Mouse (Mus musculus) forebrain, postnatal 0 days (tissue): ENCODE measurements around the gene Palmd. TPM values are rescaled to one million over a fixed set of nuclear protein-coding genes. Genes with fewer than 3 reads are reported as not detected.

Source experiments
- ATAC-seq: fragments of 200-750 bp; cut with Nextera tagmentation; 2 replicates; pipeline ENCODE4 v1.8.0; 2017; ENCODE audit warnings: mild to moderate bottlenecking, moderate library complexity
- DNase-seq: peaks from one replicate; pipeline ENCODE4 v3.0.0-alpha.2; 2015
- H3K27ac ChIP-seq: fragments of 300-500 bp; sonication (generic); 2 replicates; pipeline ENCODE4 v1.5.1; 2014; ENCODE audit warnings: low read depth, mild to moderate bottlenecking, antibody characterized with exemption, low read length, moderate library complexity, mixed read lengths
- H3K27me3 ChIP-seq: fragments of 300-500 bp; sonication (generic); 2 replicates; pipeline ENCODE4 v1.6.1; 2014; ENCODE audit warnings: mild to moderate bottlenecking, low read length, mixed read lengths; ENCODE audit not compliant: insufficient read depth
- H3K36me3 ChIP-seq: fragments of 300-500 bp; sonication (generic); 2 replicates; pipeline ENCODE4 v1.6.1; 2014; ENCODE audit warnings: mild to moderate bottlenecking, moderate library complexity; ENCODE audit not compliant: insufficient read depth
- H3K4me1 ChIP-seq: fragments of 300-500 bp; sonication (generic); 2 replicates; pipeline ENCODE4 v1.6.1; 2014; ENCODE audit warnings: antibody characterized with exemption; ENCODE audit not compliant: insufficient read depth
- H3K4me2 ChIP-seq: fragments of 300-500 bp; sonication (generic); 2 replicates; pipeline ENCODE4 v1.6.1; 2014; ENCODE audit warnings: low read depth, mild to moderate bottlenecking, moderate library complexity
- H3K4me3 ChIP-seq: fragments of 300-500 bp; sonication (generic); 2 replicates; pipeline ENCODE4 v1.5.1; 2014; ENCODE audit warnings: low read depth, low read length, mixed read lengths
- H3K9ac ChIP-seq: fragments of 300-500 bp; sonication (generic); 2 replicates; pipeline ENCODE4 v1.6.1; 2014; ENCODE audit warnings: mild to moderate bottlenecking
- H3K9me3 ChIP-seq: fragments of 300-500 bp; sonication (generic); 2 replicates; pipeline ENCODE4 v1.6.1; 2016; ENCODE audit warnings: low read length
- CTCF ChIP-seq: sonication (generic); IDR thresholded peaks from 2 replicates; pipeline ENCODE4 v1.5.1; 2016; ENCODE audit warnings: antibody characterized with exemption, control low read depth, low read depth
- WGBS: fragments of 180-500 bp; shearing (Covaris S2); extraction: QIAGEN DNeasy Blood & Tissue Kit; methylation state at CpG from one replicate; pipeline ENCODE4 v1.1.7; 2014; 5-methylcytosine and 5-hydroxymethylcytosine counted together
- polyA plus RNA-seq: library from polyadenylated mRNA; unstranded; fragments of >200 nt; fragmentation: Nextera tagmentation; extraction: Ambion mirVana; gene quantifications from 2 replicates; pipeline ENCODE4 v1.2.1, GENCODE M21; 2015
- total RNA-seq: library from RNA; depleted of rRNA; stranded (reverse); fragments of >200 nt; gene quantifications from 2 replicates; pipeline ENCODE4 v1.2.3, GENCODE M21; 2014

Palmd gene
- total and polyA plus RNA-seq, 2 experiments from 2014 or later, result 6.9 to 11.7 TPM

GRCm38 (mm10) chr3:116961354-116962142 is 7.2 kb downstream of the Palmd start:
- Histone ChIP-seq H3K9ac (no peak overlapping the region), H3K36me3 (no peaks in the 10 kb centered on the region), H3K27ac (no peak overlapping the region), H3K4me3 (no peak overlapping the region), H3K4me1 (no peaks in the 10 kb centered on the region), H3K27me3 (no peaks in the 10 kb centered on the region), H3K9me3 (no peaks in the 10 kb centered on the region), H3K4me2 (no peak overlapping the region)
- DNase-seq, result no peak
- 74% methylated on average over 15 of the region's 15 CpGs for WGBS
- ATAC-seq, result no peak
- no peak for TF ChIP-seq CTCF

GRCm38 (mm10) chr3:116960414-116960813 is 8.4 kb downstream of the Palmd start:
- Histone ChIP-seq H3K27me3 (no peaks in the 10 kb centered on the region), H3K9ac (no peak overlapping the region), H3K4me1 (no peaks in the 10 kb centered on the region), H3K27ac (no peak overlapping the region), H3K4me3 (no peak overlapping the region), H3K4me2 (no peak overlapping the region), H3K36me3 (no peaks in the 10 kb centered on the region), H3K9me3 (no peaks in the 10 kb centered on the region)
- DNase-seq, result no peak
- 78% methylated on average over 2 of the region's 2 CpGs for WGBS
- no peak for TF ChIP-seq CTCF
- no peak for ATAC-seq

DNA sequence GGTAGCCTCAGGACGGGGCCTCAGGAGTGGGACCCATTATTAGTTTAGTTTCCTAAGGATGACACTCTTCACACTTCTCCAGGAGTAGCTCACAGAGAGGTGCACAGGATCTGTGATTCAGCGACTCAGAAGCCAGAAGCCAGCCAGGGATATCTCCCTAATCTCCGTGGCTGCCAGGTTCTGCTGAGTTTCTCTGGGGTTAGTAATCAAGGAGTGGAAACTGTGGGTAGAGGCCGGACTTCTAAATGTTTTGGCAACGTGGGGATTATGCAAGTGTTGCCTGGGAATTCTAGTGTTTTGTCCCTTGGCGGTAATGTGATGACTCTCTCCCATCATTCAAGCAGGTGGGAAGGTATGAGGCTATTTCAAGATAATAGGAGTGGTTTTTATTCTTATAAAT is 13.7 kb downstream of the Palmd start:
- Histone ChIP-seq H3K9me3 (no peaks in the 10 kb centered on the region), H3K4me1 (no peaks in the 10 kb centered on the region)

GRCm38 (mm10) chr3:116953366-116953765 is 15.4 kb downstream of the Palmd start:
- H3K36me3 ChIP-seq, result no peaks in the 10 kb centered on the region
- DNase-seq (no peak), ATAC-seq (no peak)
- no peak overlapping the region for H3K4me3 ChIP-seq
- no peaks in the 10 kb centered on the region for H3K27me3 ChIP-seq
- H3K9me3 ChIP-seq, result no peaks in the 10 kb centered on the region
- H3K27ac ChIP-seq, result no peak overlapping the region
- H3K9ac ChIP-seq, result no peak overlapping the region
- TF ChIP-seq CTCF, result no peak
- H3K4me2 ChIP-seq, result no peak overlapping the region
- 82% methylated on average over 6 of the region's 6 CpGs for WGBS
- no peaks in the 10 kb centered on the region for H3K4me1 ChIP-seq

More for the DNA sequence above, 13.7 kb downstream of the Palmd start:
- ATAC-seq (no peak), DNase-seq (no peak)
- 69% methylated on average over 6 of the region's 6 CpGs for WGBS
- no peaks in the 10 kb centered on the region for H3K36me3 ChIP-seq
- no peak overlapping the region for H3K27ac ChIP-seq
- H3K4me3 ChIP-seq, result no peak overlapping the region
- H3K27me3 ChIP-seq, result no peaks in the 10 kb centered on the region
- H3K9ac ChIP-seq, result no peak overlapping the region
- TF ChIP-seq CTCF, result no peak
- H3K4me2 ChIP-seq, result no peak overlapping the region

DNA sequence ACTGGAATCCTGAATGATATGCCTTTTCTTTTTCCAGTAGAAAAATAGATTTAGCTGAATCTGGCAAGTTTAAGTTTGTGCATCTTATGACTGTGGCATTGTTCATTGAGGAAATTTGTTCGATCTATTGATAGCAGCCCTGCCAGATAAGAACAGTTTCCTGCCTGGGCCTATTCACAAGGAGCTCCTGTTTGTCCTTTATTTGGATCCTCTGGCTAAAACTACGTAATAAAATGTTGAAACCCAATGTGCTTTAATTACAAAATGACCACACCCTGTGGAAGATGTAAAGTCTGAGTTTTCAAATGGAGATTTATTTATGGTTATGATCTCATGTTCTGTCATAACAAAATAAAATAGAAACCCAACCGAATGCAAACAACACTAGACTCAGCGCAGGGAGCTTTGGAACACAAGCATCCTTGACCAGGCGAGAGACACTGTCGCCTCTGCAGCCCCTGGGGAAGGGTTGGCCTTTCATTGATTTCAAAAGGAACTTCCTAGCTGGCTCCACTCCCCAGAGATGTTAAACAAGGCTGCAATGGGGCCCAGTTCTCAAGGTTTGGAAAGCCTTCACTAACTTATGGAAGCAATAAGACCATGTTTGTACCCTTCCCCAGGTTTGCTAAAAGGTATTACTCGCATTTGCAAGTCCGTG is 16.4 kb downstream of the Palmd start:
- DNase-seq, result no peak
- H3K4me3 ChIP-seq, result no peak overlapping the region
- WGBS, result 88% methylated on average over 8 of the region's 8 CpGs
- no peak overlapping the region for H3K27ac ChIP-seq
- no peaks in the 10 kb centered on the region for H3K9me3 ChIP-seq
- no peak overlapping the region for H3K4me2 ChIP-seq
- H3K27me3 ChIP-seq, result no peaks in the 10 kb centered on the region
- no peak for TF ChIP-seq CTCF
- no peak for ATAC-seq
- H3K9ac ChIP-seq, result no peak overlapping the region
- H3K4me1 ChIP-seq, result no peaks in the 10 kb centered on the region
- H3K36me3 ChIP-seq, result no peaks in the 10 kb centered on the region

GRCm38 (mm10) chr3:116951489-116951888 is 17.3 kb downstream of the Palmd start:
- Histone ChIP-seq H3K36me3 (0 out of 2 replicates have a peak, but pooled peaks cover 3% of the 10 kb centered on the region), H3K9me3 (no peaks in the 10 kb centered on the region), H3K4me1 (no peaks in the 10 kb centered on the region), H3K27me3 (no peaks in the 10 kb centered on the region), H3K9ac (no peak overlapping the region), H3K4me3 (no peak overlapping the region), H3K4me2 (no peak overlapping the region), H3K27ac (no peak overlapping the region)
- DNase-seq (no peak), ATAC-seq (no peak)
- 97% methylated on average over 3 of the region's 3 CpGs for WGBS
- TF ChIP-seq CTCF, result no peak

DNA sequence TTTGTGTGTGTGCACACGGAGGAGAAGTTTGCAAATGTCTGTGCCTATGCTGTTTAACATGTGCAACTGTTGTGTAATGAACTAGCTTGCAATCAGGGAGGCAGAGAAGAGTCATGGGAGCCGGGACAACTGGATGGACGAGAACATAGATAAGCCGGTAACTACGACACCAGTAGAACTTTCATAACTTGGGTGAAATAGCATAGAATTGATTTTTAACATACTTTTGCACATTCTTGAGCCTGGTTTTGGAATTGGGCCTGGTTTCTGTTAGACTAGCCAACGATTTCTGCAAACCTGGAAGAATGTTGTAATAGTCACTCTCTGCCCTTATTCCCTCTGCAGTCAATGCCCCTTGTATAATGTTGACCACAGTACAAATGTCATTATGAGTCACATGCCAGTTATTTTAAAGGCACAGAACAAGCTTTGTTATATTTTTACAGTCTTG is 18.1 kb downstream of the Palmd start:
- no peaks in the 10 kb centered on the region for H3K27me3 ChIP-seq
- H3K9ac ChIP-seq, result no peak overlapping the region
- 0 out of 2 replicates have a peak, but pooled peaks cover 4% of the 10 kb centered on the region for H3K36me3 ChIP-seq
- 87% methylated on average over 6 of the region's 6 CpGs for WGBS
- no peak overlapping the region for H3K4me2 ChIP-seq
- H3K27ac ChIP-seq, result no peak overlapping the region
- DNase-seq (no peak), ATAC-seq (no peak)
- no peaks in the 10 kb centered on the region for H3K9me3 ChIP-seq
- no peak for TF ChIP-seq CTCF
- no peaks in the 10 kb centered on the region for H3K4me1 ChIP-seq
- no peak overlapping the region for H3K4me3 ChIP-seq
